Mouse (Mus musculus) B cell, adult 62 days (primary cell): ENCODE data around the gene Hnrnpa1. TPM values are rescaled to one million over a fixed set of nuclear protein-coding genes. Genes with fewer than 3 reads are reported as not detected.

Experiments used
- total RNA-seq: library from RNA; stranded (reverse); gene quantifications from 4 replicates; pipeline ENCODE4 v1.2.4, GENCODE M21; 2023

Gene Hnrnpa1
- 575 to 644 TPM (median 612 TPM) in 4 replicates for total RNA-seq

DNA sequence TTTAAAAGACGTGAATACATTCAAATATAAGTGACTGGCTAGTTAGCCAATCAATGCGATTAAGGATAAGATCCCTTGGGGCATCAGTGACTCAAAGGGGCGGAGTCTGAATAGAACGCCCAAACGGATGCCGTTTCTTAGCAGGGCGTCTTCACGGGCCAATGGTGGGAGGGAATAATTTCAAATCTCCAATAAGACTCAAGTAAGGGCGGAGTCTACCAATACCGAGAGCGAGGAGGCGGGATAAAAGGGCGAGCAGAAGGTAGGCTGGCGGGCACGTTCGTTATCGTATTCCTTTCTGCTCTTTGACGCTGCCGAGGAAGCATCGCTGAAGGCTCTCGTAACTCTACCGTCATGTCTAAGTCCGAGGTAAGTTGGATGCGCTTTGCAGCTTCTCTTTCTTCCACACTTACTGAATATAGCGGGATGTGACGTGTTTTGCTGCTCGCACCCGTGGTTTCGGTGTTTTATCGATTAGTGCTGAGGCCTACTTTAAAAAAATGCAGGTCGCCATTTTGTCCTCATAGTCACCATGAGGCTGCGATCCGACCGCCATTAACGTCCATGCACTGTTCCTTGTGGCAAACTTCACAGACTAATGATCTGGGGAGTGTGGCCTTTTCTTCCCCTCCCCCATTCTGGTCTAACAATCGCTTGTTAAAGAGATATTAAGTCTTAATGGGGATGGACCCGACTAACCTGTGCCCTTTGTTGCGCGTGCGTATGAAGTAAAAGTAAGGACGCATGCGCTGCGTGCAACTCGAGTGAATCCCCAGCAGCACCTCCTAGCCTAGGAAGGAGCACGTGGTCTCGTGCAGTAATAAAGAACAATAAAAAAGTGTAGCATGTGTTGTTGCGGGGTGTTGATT lies at the start of gene Hnrnpa1:
Gene Hnrnpa1 (plus strand): TSS at position 273 of the 869 bp plus-strand sequence.

DNA sequence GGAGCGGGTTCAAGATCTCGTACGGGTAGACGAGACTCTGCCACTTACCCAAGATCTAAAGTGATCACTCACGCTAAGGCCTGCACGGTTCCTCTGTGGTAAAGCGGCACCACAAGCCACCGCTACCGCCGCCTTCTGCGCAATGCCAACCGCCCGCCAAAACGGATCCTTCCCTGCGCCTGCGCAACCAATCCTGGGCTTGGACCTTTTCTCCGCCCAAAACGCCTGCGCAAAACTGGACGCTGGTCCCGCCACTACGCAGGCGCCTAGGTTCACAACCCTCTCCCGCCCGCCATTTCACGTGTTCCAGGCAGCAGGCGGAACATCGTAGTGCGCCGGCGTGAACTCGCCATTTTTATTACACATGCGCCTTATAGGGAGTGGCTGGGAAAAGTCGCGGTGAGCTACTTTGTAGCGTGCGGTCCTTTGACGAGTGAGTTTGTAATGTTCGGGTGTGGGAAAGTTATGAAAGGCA lies 510 bp upstream of the Hnrnpa1 start, which contains the start of gene Cbx5:
Gene Cbx5 (minus strand): TSS at position 132 of the 475 bp plus-strand sequence.

DNA sequence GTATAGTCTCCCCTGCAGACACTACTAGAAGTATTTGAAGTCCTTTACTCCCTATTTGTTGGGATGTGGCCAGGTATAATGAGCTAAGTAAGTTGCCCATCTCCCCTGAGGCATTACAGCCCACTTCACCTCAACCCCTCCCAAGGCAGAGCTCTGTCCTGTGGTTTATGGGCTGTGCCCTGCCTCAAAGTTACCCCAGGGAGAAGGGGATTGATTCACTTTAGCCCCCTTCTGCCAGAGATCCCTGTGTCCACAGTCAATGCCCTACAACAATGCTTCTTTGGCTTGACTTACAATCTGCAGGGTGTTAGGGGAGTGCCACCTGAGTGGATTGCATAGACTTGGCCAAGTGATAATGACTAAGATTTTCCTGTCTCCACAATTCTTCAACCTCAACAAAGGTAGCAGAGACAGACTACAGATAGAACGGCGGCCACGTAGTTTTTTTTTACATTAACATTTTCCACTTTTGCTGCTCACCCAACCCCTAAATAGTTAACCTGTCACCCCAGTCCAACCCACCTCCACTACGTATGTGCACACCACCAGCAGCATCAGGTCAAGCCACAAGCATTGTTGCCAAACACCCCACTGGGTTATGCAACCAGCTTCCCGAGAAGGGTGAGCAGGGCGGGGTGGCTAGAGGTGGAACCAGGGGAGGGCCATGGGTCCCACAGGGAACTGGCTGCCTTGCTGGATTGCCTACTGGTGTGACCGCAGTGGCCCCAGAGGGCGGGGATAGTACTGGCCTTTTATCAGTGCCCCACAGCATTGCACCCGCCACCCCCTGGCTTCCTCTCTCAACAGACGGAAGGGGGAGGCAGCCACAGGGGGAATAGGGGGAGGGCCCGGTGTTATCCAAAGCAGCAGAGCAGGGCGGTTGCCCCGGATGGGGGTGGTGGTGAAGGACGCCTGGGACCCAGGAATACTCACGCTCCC lies 17.8 kb downstream of the Hnrnpa1 start, which contains the start of gene Nfe2:
Gene Nfe2 (minus strand): TSS at position 614 of the 939 bp plus-strand sequence.

DNA sequence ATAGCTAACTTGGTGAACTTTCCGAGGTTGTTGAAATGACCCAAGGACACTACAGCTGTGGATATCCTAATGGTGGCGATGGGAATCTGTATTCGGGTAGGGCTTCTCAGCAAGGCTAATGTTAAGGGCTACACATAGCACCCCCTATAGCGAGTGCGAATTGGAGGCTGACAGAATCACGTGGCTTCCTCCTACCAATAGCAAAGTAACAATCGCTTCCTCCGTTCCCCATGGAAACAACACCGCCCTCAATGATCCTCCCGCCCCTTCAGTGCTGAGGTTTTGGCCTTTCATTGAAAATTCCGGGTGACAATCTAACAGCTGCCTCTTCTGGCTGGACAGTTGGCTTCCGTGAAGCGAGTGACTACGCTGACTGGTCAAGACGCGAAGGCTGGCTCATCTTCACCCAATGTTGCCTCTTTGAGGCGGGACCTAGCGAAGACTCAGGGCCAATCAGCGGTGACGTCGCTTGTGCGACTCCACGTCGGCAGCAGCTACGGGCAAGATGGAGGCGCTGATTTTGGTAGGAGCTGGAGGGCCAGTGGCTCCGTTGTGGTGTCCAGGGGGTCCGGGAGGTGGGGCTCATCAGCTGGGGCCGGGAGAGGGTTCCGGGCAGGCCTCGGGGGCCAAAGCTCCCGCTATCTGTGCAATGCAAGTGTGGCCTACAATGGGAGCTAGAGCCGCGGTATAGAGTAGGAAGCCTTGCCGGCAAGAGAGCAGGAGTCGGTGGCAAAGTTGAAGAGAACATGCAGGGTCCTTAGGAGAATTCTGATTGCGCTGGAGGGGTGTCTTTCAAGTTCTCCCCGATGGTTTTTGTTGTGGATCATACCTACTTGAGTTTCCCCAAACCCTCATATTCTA lies 32.4 kb downstream of the Hnrnpa1 start, which contains the start of gene Copz1:
Gene Copz1 (plus strand): TSS at position 296 of the 861 bp plus-strand sequence.

Other genes with a start within 250 kb of the Hnrnpa1 start
- not detected in 4 replicates for gene Hoxc8, start 249.8 kb upstream of the Hnrnpa1 start, total RNA-seq
- gene Hoxc6, start 242.2 kb upstream of the Hnrnpa1 start, total RNA-seq: not detected in 4 replicates
- not detected in 4 replicates for gene Hoxc4, start 221.5 kb upstream of the Hnrnpa1 start, total RNA-seq
- gene Smug1, start 73.3 kb upstream of the Hnrnpa1 start, total RNA-seq: 4.7 to 8.7 TPM (median 7.1 TPM) in 4 replicates
- 32.2 to 34.6 TPM (median 33.5 TPM) in 4 replicates for gene Cbx5, start 616 bp upstream of the Hnrnpa1 start, total RNA-seq
- 0.49 to 1.3 TPM in 2 of 4 replicates, not detected in the others for gene Nfe2, start 18.0 kb downstream of the Hnrnpa1 start, total RNA-seq
- gene Copz1, start 32.3 kb downstream of the Hnrnpa1 start, total RNA-seq: 73.8 to 84.0 TPM (median 78.4 TPM) in 4 replicates
- gene Gpr84, start 70.2 kb downstream of the Hnrnpa1 start, total RNA-seq: not detected in 4 replicates
- gene Zfp385a, start 99.7 kb downstream of the Hnrnpa1 start, total RNA-seq: 20.9 to 25.5 TPM (median 24.3 TPM) in 4 replicates
- gene Itga5, start 126.3 kb downstream of the Hnrnpa1 start, total RNA-seq: 0.37 to 0.75 TPM (median 0.56 TPM) in 3 of 4 replicates, not detected in the other
- gene Gtsf1, start 190.0 kb downstream of the Hnrnpa1 start, total RNA-seq: not detected in 4 replicates
- not detected in 4 replicates for gene Gtsf2, start 208.0 kb downstream of the Hnrnpa1 start, total RNA-seq
- 259 to 267 TPM (median 264 TPM) in 4 replicates for gene Nckap1l, start 213.4 kb downstream of the Hnrnpa1 start, total RNA-seq